Comparison of ENCODE assay signal across 7 mouse cellular contexts in the genomic region with DNA sequence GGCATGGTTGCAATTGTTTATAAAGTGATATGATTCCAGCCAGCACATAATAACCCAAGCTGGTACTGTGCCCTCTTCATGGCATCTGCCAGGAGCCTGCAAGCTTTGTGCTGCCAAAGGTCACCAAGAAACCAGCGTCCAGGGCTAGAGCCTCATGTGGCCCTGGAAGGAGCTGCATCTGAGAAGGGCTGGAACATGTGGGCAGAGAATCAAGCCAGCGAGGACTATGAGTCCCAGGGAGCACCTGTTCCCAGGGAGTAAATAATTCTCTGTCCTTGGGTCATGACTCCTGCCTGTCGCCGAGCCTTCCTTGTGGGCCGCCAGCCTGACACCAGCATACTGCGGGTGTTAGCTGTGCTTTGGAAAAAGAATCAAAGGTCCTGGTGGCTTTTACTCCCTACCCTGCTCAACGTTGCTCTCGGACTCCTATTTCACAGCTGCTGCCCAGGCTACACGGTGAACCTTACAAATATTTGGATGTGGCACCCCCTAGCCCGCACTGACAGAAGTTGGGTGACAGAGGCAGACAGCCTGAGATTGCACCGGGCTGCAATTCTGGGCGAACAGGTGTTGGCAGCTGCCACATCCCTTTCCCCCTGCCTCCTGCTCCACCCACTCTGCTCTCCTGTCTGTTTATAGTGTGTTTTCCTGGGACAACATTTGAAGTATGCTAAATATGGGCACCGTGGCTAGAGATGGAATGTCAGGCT.
DNase-seq lines count a peak whose midpoint lies in the region; ATAC-seq and TF ChIP-seq lines count a peak whose summit lies in the region.

No protein-coding gene starts in this region.

- no peaks in the 10 kb centered on the region for H3K27me3 ChIP-seq in testis, adult 2 months (ENCODE audit: control insufficient read depth, insufficient read depth, low read length)
- H3K27me3 ChIP-seq in kidney, embryonic 15.5 days: no peaks in the 10 kb centered on the region
- no peaks in the 10 kb centered on the region for H3K27me3 ChIP-seq in stomach, postnatal 0 days (ENCODE audit: control insufficient read depth, insufficient read depth, low read length)
- no peaks in the 10 kb centered on the region for H3K27me3 ChIP-seq in hindbrain, embryonic 12.5 days

- TF ChIP-seq POLR2A in testis, adult 2 months (IDR thresholded peaks at IDR 0.05; ENCODE audit: control insufficient read depth, low read depth, low read length): no peak

- TF ChIP-seq EP300 in stomach, postnatal 0 days (optimal IDR thresholded peaks at IDR 0.05): no peak

- no peaks in the 10 kb centered on the region; the same call in 1 of the 2 replicates for H3K4me1 ChIP-seq in testis, adult 2 months (ENCODE audit: control insufficient read depth, insufficient read depth, low read length)
- H3K4me1 ChIP-seq in kidney, embryonic 15.5 days: peaks cover 20% of the 10 kb centered on the region; the same call in 1 of the 2 replicates
- H3K4me1 ChIP-seq in stomach, postnatal 0 days (replicated peaks; ENCODE audit: control insufficient read depth, insufficient read depth): no peaks in the 10 kb centered on the region
- no peaks in the 10 kb centered on the region for H3K4me1 ChIP-seq in hindbrain, embryonic 12.5 days

- DNase-seq in testis, postnatal 10 days (ENCODE audit: low spot score): no peak
- DNase-seq in cerebellum, adult 18-20 months: peak; percentile 39 to 42
- DNase-seq in stomach, postnatal 0 days (ENCODE audit: low spot score): peak; percentile 51
- DNase-seq in c-Kit-positive CD71-positive TER-119-positive erythroid progenitor cells, embryonic 14.5 days (ENCODE audit: low spot score): no peak

- H3K9me3 ChIP-seq in kidney, embryonic 15.5 days (replicated peaks): no peaks in the 10 kb centered on the region
- no peaks in the 10 kb centered on the region for H3K9me3 ChIP-seq in stomach, postnatal 0 days (ENCODE audit: control insufficient read depth, low read length)
- H3K9me3 ChIP-seq in hindbrain, embryonic 12.5 days (replicated peaks): no peaks in the 10 kb centered on the region

- WGBS in kidney, embryonic 15.5 days: 38% methylated on average over 13 of the region's 13 CpGs
- 41% methylated on average over 13 of the region's 13 CpGs for WGBS in stomach, postnatal 0 days
- WGBS in hindbrain, embryonic 12.5 days: 63% methylated on average over 13 of the region's 13 CpGs

- no peak overlapping the region for H3K27ac ChIP-seq in testis, adult 2 months (ENCODE audit: control insufficient read depth, insufficient read depth, low read depth, low read length)
- no peak overlapping the region for H3K27ac ChIP-seq in kidney, embryonic 15.5 days
- no peak overlapping the region for H3K27ac ChIP-seq in stomach, postnatal 0 days (replicated peaks)
- H3K27ac ChIP-seq in hindbrain, embryonic 12.5 days: no peak overlapping the region

- no peak overlapping the region for H3K9ac ChIP-seq in kidney, embryonic 15.5 days
- no peak overlapping the region for H3K9ac ChIP-seq in stomach, postnatal 0 days (ENCODE audit: low read length)
- no peak overlapping the region for H3K9ac ChIP-seq in hindbrain, embryonic 12.5 days

- no peaks in the 10 kb centered on the region for H3K36me3 ChIP-seq in testis, adult 2 months (ENCODE audit: control insufficient read depth, insufficient read depth, low read length)
- H3K36me3 ChIP-seq in kidney, embryonic 15.5 days: no peaks in the 10 kb centered on the region
- H3K36me3 ChIP-seq in stomach, postnatal 0 days (ENCODE audit: control insufficient read depth, insufficient read depth, low read length): no peaks in the 10 kb centered on the region
- H3K36me3 ChIP-seq in hindbrain, embryonic 12.5 days: no peaks in the 10 kb centered on the region

- no peak overlapping the region for H3K4me2 ChIP-seq in kidney, embryonic 15.5 days
- no peak overlapping the region for H3K4me2 ChIP-seq in stomach, postnatal 0 days (replicated peaks; ENCODE audit: low read depth)
- H3K4me2 ChIP-seq in hindbrain, embryonic 12.5 days (replicated peaks): no peak overlapping the region

- H3K4me3 ChIP-seq in testis, adult 2 months (ENCODE audit: control insufficient read depth, low read depth, low read length): no peak overlapping the region
- H3K4me3 ChIP-seq in kidney, embryonic 15.5 days (replicated peaks): no peak overlapping the region
- no peak overlapping the region for H3K4me3 ChIP-seq in stomach, postnatal 0 days (ENCODE audit: low read depth, low read length)
- H3K4me3 ChIP-seq in hindbrain, embryonic 12.5 days: no peak overlapping the region

- ATAC-seq in kidney, embryonic 15.5 days (replicated peaks; ENCODE audit: low FRiP score): peak; percentile 74
- ATAC-seq in stomach, postnatal 0 days (ENCODE audit: low FRiP score, low TSS enrichment): peak; percentile 33; the same call in 1 of the 2 replicates
- no peak for ATAC-seq in hindbrain, embryonic 12.5 days (ENCODE audit: low FRiP score)

- peak; percentile 27; the same call in 1 of the 2 replicates for TF ChIP-seq CTCF in testis, adult 2 months (IDR thresholded peaks at IDR 0.05; ENCODE audit: control insufficient read depth, insufficient read depth, insufficient replicate concordance, low read depth, low read length)
- TF ChIP-seq CTCF in stomach, postnatal 0 days (IDR thresholded peaks at IDR 0.05; ENCODE audit: low read depth): peak; percentile 42

Comparison
In these comparisons a context has a peak if more than half of its experiments do, and no peak if none do; other contexts are left out.
1. DNase-seq: peak in cerebellum, adult 18-20 months (2 of 2) and stomach, postnatal 0 days (single experiment); none in testis, postnatal 10 days (single experiment) and c-Kit-positive CD71-positive TER-119-positive erythroid progenitor cells, embryonic 14.5 days (single experiment).